17 mouse cellular contexts compared by ENCODE assay signal in genomic region chr12:81107278-81108100, GRCm38 (mm10).
DNase-seq lines count a peak whose midpoint lies in the region; ATAC-seq lines count a peak whose summit lies in the region.
"Had no signal": no experiment of that assay in that cellular context is flagged by ENCODE, and none has a peak within 500 bp of the region (broad histone marks: within the 10 kb centered on the region; RNA-seq: fewer than 3 reads in every experiment).

No protein-coding gene starts in this region.

- ATAC-seq in lung, embryonic 16.5 days (ENCODE audit: low read depth), result peak; percentile 43; the same call in 1 of the 2 replicates
- ATAC-seq: activated CD4-positive, CD25-positive, alpha-beta regulatory T cell, adult 4 months; Patski had no signal

- H3K36me3 ChIP-seq in lung, embryonic 16.5 days (ENCODE audit: control insufficient read depth, insufficient read depth, low read length), result no peaks in the 10 kb centered on the region
- H3K36me3 ChIP-seq: embryonic facial prominence, embryonic 13.5 days; hindbrain, embryonic 13.5 days; neural tube, embryonic 13.5 days had no signal

- H3K4me2 ChIP-seq in lung, embryonic 16.5 days (ENCODE audit: low read depth, low read length), result no peak overlapping the region
- H3K4me2 ChIP-seq: embryonic facial prominence, embryonic 13.5 days; hindbrain, embryonic 13.5 days; neural tube, embryonic 13.5 days had no signal

- peaks cover 6% of the 10 kb centered on the region for H3K4me1 ChIP-seq in lung, embryonic 16.5 days (replicated peaks; ENCODE audit: control insufficient read depth, insufficient read depth, low read length)
- H3K4me1 ChIP-seq: megakaryocyte, embryonic 14.5 days had no signal

- no peak overlapping the region for H3K4me3 ChIP-seq in lung, embryonic 16.5 days (ENCODE audit: low read length)
- H3K4me3 ChIP-seq: embryonic facial prominence, embryonic 13.5 days; hindbrain, embryonic 13.5 days; layer of hippocampus, adult 2 months; megakaryocyte, embryonic 14.5 days; neural tube, embryonic 13.5 days had no signal

- no peak overlapping the region for H3K27ac ChIP-seq in lung, embryonic 16.5 days (ENCODE audit: low read length)
- H3K27ac ChIP-seq: embryonic facial prominence, embryonic 13.5 days; layer of hippocampus, adult 2 months; liver, embryonic 14.5 days; neural tube, embryonic 13.5 days had no signal

- H3K27me3 ChIP-seq in lung, embryonic 16.5 days (ENCODE audit: control insufficient read depth, insufficient read depth, low read depth, low read length), result no peaks in the 10 kb centered on the region
- H3K27me3 ChIP-seq: embryonic facial prominence, embryonic 13.5 days; hindbrain, embryonic 13.5 days; neural tube, embryonic 13.5 days had no signal

- peak; percentile 64 to 73 for DNase-seq in cerebellum, postnatal 14 days
- no peak for DNase-seq in cerebellum, adult 9-10 months
- no peak for DNase-seq in lung, postnatal 25 days (ENCODE audit: low spot score)
- DNase-seq in adrenal gland, postnatal 10 days, result peak; percentile 61
- peak; percentile 73 to 78 for DNase-seq in adrenal gland, postnatal 36 days
- no peak for DNase-seq in natural killer cell, adult 2 months (ENCODE audit: low spot score in 2 of 2)
- DNase-seq: kidney, postnatal 10 days; lung, postnatal 10 days had no signal

- WGBS in lung, embryonic 16.5 days, result 64% methylated on average over 14 of the region's 14 CpGs

- no peak overlapping the region for H3K9ac ChIP-seq in lung, embryonic 16.5 days (ENCODE audit: low read length)
- H3K9ac ChIP-seq: embryonic facial prominence, embryonic 13.5 days; hindbrain, embryonic 13.5 days; liver, embryonic 14.5 days; neural tube, embryonic 13.5 days had no signal

- H3K9me3 ChIP-seq in lung, embryonic 16.5 days (ENCODE audit: control insufficient read depth, low read length), result no peaks in the 10 kb centered on the region
- H3K9me3 ChIP-seq: embryonic facial prominence, embryonic 13.5 days; hindbrain, embryonic 13.5 days; neural tube, embryonic 13.5 days had no signal

Comparison
In these comparisons a context has a peak if more than half of its experiments do, and no peak if none do; other contexts are left out.
1. DNase-seq: peak in cerebellum, postnatal 14 days (2 of 2), adrenal gland, postnatal 10 days (single experiment) and adrenal gland, postnatal 36 days (2 of 2); none in cerebellum, adult 9-10 months (single experiment), lung, postnatal 25 days (single experiment) and natural killer cell, adult 2 months (0 of 2).